Mouse (Mus musculus) cerebellum, adult 9-10 months (tissue): ENCODE measurements around the gene Spg11.
"Not testable (repeated sequence)": the region's sequence is repeated elsewhere in the genome, so short reads cannot be mapped to it uniquely, and the experiment has no call there.

ENCODE experiments used
- DNase-seq: peaks from one replicate; pipeline ENCODE4 v3.0.0; 2022

Gene Spg11

GRCm38 (mm10) chr2:122143111-122143510 is 24.9 kb upstream of the Spg11 start:
- DNase-seq = no peak

GRCm38 (mm10) chr2:122141332-122141967 is 23.3 kb upstream of the Spg11 start:
- DNase-seq = no peak

GRCm38 (mm10) chr2:122140815-122141214 is 22.6 kb upstream of the Spg11 start:
- no peak for DNase-seq

GRCm38 (mm10) chr2:122137839-122138465 is 19.8 kb upstream of the Spg11 start:
- DNase-seq = no peak

- DNase-seq = no peak
Measured at GRCm38 (mm10) chr2:122132618-122133017, 14.4 kb upstream of the Spg11 start.

- DNase-seq = no peak
Measured at GRCm38 (mm10) chr2:122132078-122132477, 13.9 kb upstream of the Spg11 start.

GRCm38 (mm10) chr2:122127635-122128034 is 9.4 kb upstream of the Spg11 start:
- no peak for DNase-seq

GRCm38 (mm10) chr2:122126765-122127347 is 8.7 kb upstream of the Spg11 start:
- DNase-seq = no peak

- no peak for DNase-seq
Measured at GRCm38 (mm10) chr2:122125680-122126572, 7.7 kb upstream of the Spg11 start.

GRCm38 (mm10) chr2:122116888-122117287 is 1.3 kb downstream of the Spg11 start:
- peak; percentile 27 for DNase-seq

- DNase-seq = no peak
Measured at GRCm38 (mm10) chr2:122109714-122110113, 8.5 kb downstream of the Spg11 start.

- no peak for DNase-seq
Measured at GRCm38 (mm10) chr2:122108101-122108500, 10.1 kb downstream of the Spg11 start.

GRCm38 (mm10) chr2:122102070-122102469 is 16.1 kb downstream of the Spg11 start:
- DNase-seq = no peak

- DNase-seq = not testable (repeated sequence)
Measured at GRCm38 (mm10) chr2:122097686-122098085, 20.5 kb downstream of the Spg11 start.

GRCm38 (mm10) chr2:122093844-122094243 is 24.3 kb downstream of the Spg11 start:
- DNase-seq = no peak

- no peak for DNase-seq
Measured at GRCm38 (mm10) chr2:122086446-122086845, 31.7 kb downstream of the Spg11 start.

- DNase-seq = peak; percentile 45
Measured at GRCm38 (mm10) chr2:122081728-122082456, 36.3 kb downstream of the Spg11 start.

GRCm38 (mm10) chr2:122069922-122070321 is 48.3 kb downstream of the Spg11 start:
- peak; percentile 45 for DNase-seq

GRCm38 (mm10) chr2:122069144-122069912 is 48.9 kb downstream of the Spg11 start:
- no peak for DNase-seq

- no peak for DNase-seq
Measured at GRCm38 (mm10) chr2:122066241-122066640, 51.9 kb downstream of the Spg11 start.

GRCm38 (mm10) chr2:122065200-122065969 is 52.8 kb downstream of the Spg11 start:
- no peak for DNase-seq
